Mouse (Mus musculus): ENCODE data around the gene Mthfd1.

Gene Mthfd1

GRCm38 (mm10) chr12:76264325-76264965, 9.3 kb downstream of the Mthfd1 start:
- DNase-seq = peak; percentile 59

GRCm38 (mm10) chr12:76265001-76265400, 9.9 kb downstream of the Mthfd1 start:
- no peak for DNase-seq

GRCm38 (mm10) chr12:76266875-76267274, 11.8 kb downstream of the Mthfd1 start:
- peak; percentile 29 for DNase-seq

GRCm38 (mm10) chr12:76268686-76269085, 13.6 kb downstream of the Mthfd1 start:
- peak; percentile 54 for DNase-seq

- no peak for DNase-seq
Measured at GRCm38 (mm10) chr12:76269196-76269595, 14.1 kb downstream of the Mthfd1 start.

- no peak for DNase-seq
Measured at GRCm38 (mm10) chr12:76271516-76271915, 16.4 kb downstream of the Mthfd1 start.

GRCm38 (mm10) chr12:76272610-76273524, 17.8 kb downstream of the Mthfd1 start:
- no peak for DNase-seq

- DNase-seq = no peak
Measured at GRCm38 (mm10) chr12:76278209-76278608, 23.1 kb downstream of the Mthfd1 start.

- DNase-seq = no peak
Measured at GRCm38 (mm10) chr12:76280556-76280955, 25.5 kb downstream of the Mthfd1 start.

GRCm38 (mm10) chr12:76281111-76281660, 26.1 kb downstream of the Mthfd1 start:
- DNase-seq = no peak

- DNase-seq = no peak
Measured at GRCm38 (mm10) chr12:76282132-76282531, 27.0 kb downstream of the Mthfd1 start.

- no peak for DNase-seq
Measured at GRCm38 (mm10) chr12:76282532-76283173, 27.6 kb downstream of the Mthfd1 start.

GRCm38 (mm10) chr12:76285418-76285817, 30.3 kb downstream of the Mthfd1 start:
- DNase-seq = no peak

GRCm38 (mm10) chr12:76287986-76288385, 32.9 kb downstream of the Mthfd1 start:
- DNase-seq = no peak

GRCm38 (mm10) chr12:76288494-76288893, 33.4 kb downstream of the Mthfd1 start:
- no peak for DNase-seq

GRCm38 (mm10) chr12:76289428-76289827, 34.3 kb downstream of the Mthfd1 start:
- DNase-seq = no peak

GRCm38 (mm10) chr12:76290271-76290670, 35.2 kb downstream of the Mthfd1 start:
- DNase-seq = no peak

GRCm38 (mm10) chr12:76293192-76293591, 38.1 kb downstream of the Mthfd1 start:
- DNase-seq = peak; percentile 63

- DNase-seq = no peak
Measured at GRCm38 (mm10) chr12:76297830-76298229, 42.7 kb downstream of the Mthfd1 start.

GRCm38 (mm10) chr12:76299361-76299906, 44.3 kb downstream of the Mthfd1 start:
- DNase-seq = no peak

- no peak for DNase-seq
Measured at GRCm38 (mm10) chr12:76300367-76300766, 45.3 kb downstream of the Mthfd1 start.

GRCm38 (mm10) chr12:76303474-76303873, 48.4 kb downstream of the Mthfd1 start:
- peak; percentile 68 for DNase-seq

- DNase-seq = peak; percentile 44
Measured at GRCm38 (mm10) chr12:76304199-76304598, 49.1 kb downstream of the Mthfd1 start.

All from cerebellum, adult 8-10 months (tissue).